Mouse (Mus musculus) heart, adult 2 months (tissue): Measurements from ENCODE around the gene Npr3. TPM values are rescaled to one million over a fixed set of nuclear protein-coding genes. Genes with fewer than 3 reads are reported as not detected.

Source experiments
- DNase-seq, 2 experiments: peaks; one replicate each; pipeline ENCODE4 v3.0.0; 2021
- H3K27ac ChIP-seq: fragments of 200-600 bp; 2 replicates; pipeline ENCODE4 v1.8.1; 2022
- H3K27me3 ChIP-seq: fragments of 200-500 bp; 2 replicates; pipeline ENCODE4 v1.6.1; 2012; ENCODE audit warnings: mild to moderate bottlenecking, low read length, inconsistent platforms, mixed read lengths; ENCODE audit not compliant: control insufficient read depth, insufficient read depth
- H3K36me3 ChIP-seq: fragments of 200-500 bp; 2 replicates; pipeline ENCODE4 v1.6.1; 2012; ENCODE audit warnings: low read length, inconsistent platforms; ENCODE audit not compliant: control insufficient read depth, insufficient read depth
- H3K4me1 ChIP-seq: fragments of 200-500 bp; 2 replicates; pipeline ENCODE4 v1.6.1; 2011; ENCODE audit warnings: low read length; ENCODE audit not compliant: control insufficient read depth, insufficient read depth
- H3K4me3 ChIP-seq: fragments of 200-600 bp; 2 replicates; pipeline ENCODE4 v1.8.1; 2022
- H3K79me2 ChIP-seq: fragments of 200-500 bp; replicated peaks from 2 replicates; pipeline ENCODE4 v1.6.1; 2012; ENCODE audit warnings: mild to moderate bottlenecking, inconsistent platforms, low read length, moderate library complexity, mixed read lengths; ENCODE audit not compliant: control insufficient read depth, insufficient read depth
- H3K9ac ChIP-seq: fragments of 200-500 bp; 2 replicates; pipeline ENCODE4 v1.6.1; 2012; ENCODE audit warnings: low read depth, mild to moderate bottlenecking, control low read depth, inconsistent platforms, low read length, mixed read lengths
- CTCF ChIP-seq: fragments of 200-600 bp; IDR thresholded peaks from 2 replicates; pipeline ENCODE4 v1.8.1; 2022; ENCODE audit warnings: antibody characterized with exemption, mild to moderate bottlenecking, moderate library complexity
- EP300 ChIP-seq: fragments of 200-500 bp; IDR thresholded peaks from 2 replicates; pipeline ENCODE4 v1.6.1; 2011; ENCODE audit warnings: low read depth, low read length, control low read depth; ENCODE audit not compliant: insufficient read depth
- POLR2A ChIP-seq: fragments of 200-500 bp; IDR thresholded peaks from 2 replicates; pipeline ENCODE4 v1.6.1; 2011; ENCODE audit warnings: mild to moderate bottlenecking, low read depth, low read length, control low read depth; ENCODE audit not compliant: insufficient read depth
- WGBS: fragments of 180-500 bp; shearing (Covaris S2); methylation state at CpG from one replicate; pipeline ENCODE4 v1.1.7; 2018; 5-methylcytosine and 5-hydroxymethylcytosine counted together
- intact Hi-C: fragments of 180-260 bp; cut with DNase I; formaldehyde crosslinking; loops from one replicate; pipeline ENCODE4 v1.15.1; 2025
- polyA plus RNA-seq: library from polyadenylated mRNA; depleted of rRNA; stranded (reverse); fragments of >200 nt; gene quantifications from 2 replicates; pipeline ENCODE4 v1.2.3, GENCODE M21; 2012
- total RNA-seq, 2 experiments: library from RNA; stranded (reverse); gene quantifications; 2 replicates each; pipeline ENCODE4 v1.2.3; 2021

Gene Npr3
- total and polyA plus RNA-seq, 3 experiments, result 9.0 to 36.1 (median 23.6) TPM

- WGBS, result under 1% methylated on average over 36 of the region's 36 CpGs
- peak; percentile 55 to 69 for DNase-seq
- H3K27me3 ChIP-seq, result peaks cover 3% of the 10 kb centered on the region; the same call in 1 of the 2 replicates
- no peaks in the 10 kb centered on the region for H3K36me3 ChIP-seq
- H3K9ac ChIP-seq, result peak overlapping the region; percentile 28; the same call in 1 of the 2 replicates
- peak overlapping the region; percentile 54; the same call in 1 of the 2 replicates for H3K27ac ChIP-seq
- peak overlapping the region; percentile 62 for H3K4me3 ChIP-seq
- TF ChIP-seq EP300, result no peak
- TF ChIP-seq POLR2A, result peak; percentile 40; the same call in 1 of the 2 replicates
- H3K4me1 ChIP-seq, result peaks cover 2% of the 10 kb centered on the region
- H3K79me2 ChIP-seq, result no peaks in the 10 kb centered on the region
- intact Hi-C loops, result loop anchor here (2.0 to 5.0 kb wide), 3 partner anchors 61 to 499 kb away; no protein-coding TSS in a partner anchor
Measured at GRCm38 (mm10) chr15:11906021-11906570, 991 bp downstream of the Npr3 start.

GRCm38 (mm10) chr15:11904848-11905672 is 2.0 kb downstream of the Npr3 start:
- Histone ChIP-seq H3K79me2 (no peaks in the 10 kb centered on the region), H3K27me3 (peaks cover 3% of the 10 kb centered on the region; the same call in 1 of the 2 replicates), H3K36me3 (no peaks in the 10 kb centered on the region), H3K4me1 (peaks cover 2% of the 10 kb centered on the region), H3K27ac (peak overlapping the region; percentile 13; the same call in 1 of the 2 replicates), H3K4me3 (peak overlapping the region; percentile 62), H3K9ac (peak overlapping the region; percentile 39)
- WGBS, result under 1% methylated on average over 90 of the region's 90 CpGs
- intact Hi-C loops, result loop anchor here (5.0 kb wide), 2 partner anchors 62 to 498 kb away; no protein-coding TSS in a partner anchor
- peak; percentile 49 to 54 for DNase-seq
- TF ChIP-seq EP300, result no peak
- TF ChIP-seq CTCF, result no peak
- TF ChIP-seq POLR2A, result no peak

DNA sequence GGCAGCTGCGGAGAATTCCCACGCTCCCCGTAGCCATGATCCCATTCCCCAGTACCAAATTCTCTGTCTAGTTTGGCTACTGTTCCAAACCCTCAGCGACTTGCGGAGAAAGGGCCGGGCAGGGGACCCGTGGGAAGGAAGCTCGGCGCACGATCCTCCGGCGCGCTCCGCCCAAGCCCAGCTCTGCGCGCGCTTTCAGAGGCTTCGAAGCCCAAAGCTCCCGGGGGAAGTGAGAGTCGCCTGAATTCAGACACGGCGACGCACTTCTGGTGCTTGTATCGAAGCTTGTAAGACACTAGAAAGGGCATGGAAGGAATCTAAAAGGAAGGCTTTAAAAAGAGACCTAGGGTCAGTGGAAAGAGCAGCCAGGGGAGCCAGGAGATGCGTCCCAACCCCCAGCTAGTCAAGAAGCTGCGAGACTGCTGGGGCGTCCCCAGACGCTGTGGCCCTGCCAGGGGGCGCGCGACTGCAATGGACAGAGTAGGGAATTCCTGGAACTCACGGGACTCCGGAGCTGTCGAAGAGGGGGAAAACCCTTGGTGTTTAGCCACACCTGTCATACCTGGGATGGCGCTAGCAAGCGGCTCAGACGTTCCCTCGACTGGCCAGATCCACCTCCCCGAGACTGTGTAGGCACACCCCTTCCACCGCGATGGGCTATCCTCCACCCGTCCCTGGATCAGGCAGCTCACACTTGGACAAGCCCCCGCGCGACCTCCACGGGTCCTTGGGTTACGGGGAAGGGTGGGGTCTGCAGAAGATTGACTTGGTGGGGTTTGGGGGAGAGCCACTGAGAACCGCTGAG is 2.8 kb downstream of the Npr3 start:
- H3K4me3 ChIP-seq, result peak overlapping the region; percentile 62
- no peaks in the 10 kb centered on the region for H3K36me3 ChIP-seq
- under 1% methylated on average over 48 of the region's 48 CpGs for WGBS
- H3K27me3 ChIP-seq, result peaks cover 3% of the 10 kb centered on the region; the same call in 1 of the 2 replicates
- H3K4me1 ChIP-seq, result peaks cover 2% of the 10 kb centered on the region
- DNase-seq, result peak; percentile 45 to 46
- H3K79me2 ChIP-seq, result no peaks in the 10 kb centered on the region
- intact Hi-C loops, result no loop called here
- TF ChIP-seq EP300, result no peak
- TF ChIP-seq CTCF, result 0 out of 2 replicates have a peak, but pooled peaks have one; percentile 8
- TF ChIP-seq POLR2A, result no peak
- peak overlapping the region; percentile 33 for H3K9ac ChIP-seq
- peak overlapping the region; percentile 22 for H3K27ac ChIP-seq

GRCm38 (mm10) chr15:11903196-11904042 is 3.7 kb downstream of the Npr3 start:
- peak in 1 of 2 experiments; percentile 29 for DNase-seq
- intact Hi-C loops, result no loop called here
- H3K4me3 ChIP-seq, result peak overlapping the region; percentile 62

GRCm38 (mm10) chr15:11897617-11898016 is 9.5 kb downstream of the Npr3 start:
- no peak overlapping the region for H3K9ac ChIP-seq
- no peak overlapping the region for H3K27ac ChIP-seq
- no peaks in the 10 kb centered on the region for H3K4me1 ChIP-seq
- H3K4me3 ChIP-seq, result no peak overlapping the region
- TF ChIP-seq POLR2A, result no peak
- TF ChIP-seq EP300, result no peak
- no peak for TF ChIP-seq CTCF
- intact Hi-C loops, result no loop called here
- no peak for DNase-seq
- H3K79me2 ChIP-seq, result no peaks in the 10 kb centered on the region
- H3K36me3 ChIP-seq, result no peaks in the 10 kb centered on the region
- 88% methylated on average over 8 of the region's 8 CpGs for WGBS
- no peaks in the 10 kb centered on the region for H3K27me3 ChIP-seq

More at GRCm38 (mm10) chr15:11903196-11904042, 3.7 kb downstream of the Npr3 start:
- 26% methylated on average over 34 of the region's 34 CpGs for WGBS
- TF ChIP-seq CTCF, result no peak
- 0 out of 2 replicates have a peak, but pooled peaks have one; percentile 16 for TF ChIP-seq POLR2A
- Histone ChIP-seq H3K27me3 (peaks cover 3% of the 10 kb centered on the region; the same call in 1 of the 2 replicates), H3K9ac (peak overlapping the region; percentile 33), H3K4me1 (peaks cover 2% of the 10 kb centered on the region), H3K27ac (peak overlapping the region; percentile 1; the same call in 1 of the 2 replicates), H3K79me2 (no peaks in the 10 kb centered on the region), H3K36me3 (no peaks in the 10 kb centered on the region)
